Mouse (Mus musculus): ENCODE measurements at regions not wholly inside any gene's neighbourhood (a gene's known extent, or its start where the extent isn't known, plus 50 kb on each side); places are given as distances from the start of the nearest gene placed in this dataset.

DNA sequence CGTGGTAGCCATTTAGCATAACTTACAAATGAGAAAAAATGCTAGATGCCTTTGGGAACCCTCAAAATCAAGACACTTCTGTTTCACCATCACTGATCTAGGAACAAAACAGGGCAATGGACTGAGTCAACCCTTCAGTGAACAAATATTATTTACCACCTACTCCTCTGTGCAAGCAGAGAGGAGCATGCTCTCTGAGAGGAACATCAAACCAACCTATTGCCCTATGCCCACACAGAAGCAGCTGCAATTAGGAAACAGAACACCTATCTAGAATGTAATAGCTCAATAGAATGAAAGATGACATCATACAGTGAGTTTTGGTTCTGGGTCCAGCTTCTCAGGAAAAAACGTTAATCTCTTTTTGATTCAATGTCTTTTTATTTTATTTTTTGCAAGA lies 69.0 kb upstream of the Nrip1 start:
- Histone ChIP-seq H3K36me3 (ENCODE audit: control insufficient read depth, insufficient read depth, low read length) (no peaks in the 10 kb centered on the region), H3K4me3 (replicated peaks; ENCODE audit: low read depth, low read length) (no peak overlapping the region), H3K27ac (replicated peaks; ENCODE audit: low read depth, low read length) (no peak overlapping the region), H3K9me3 (ENCODE audit: control insufficient read depth, low read length) (no peaks in the 10 kb centered on the region), H3K4me1 (ENCODE audit: control insufficient read depth, insufficient read depth, low read length) (no peaks in the 10 kb centered on the region), H3K4me2 (ENCODE audit: low read length) (no peak overlapping the region), H3K27me3 (ENCODE audit: control insufficient read depth, insufficient read depth, low read length) (no peaks in the 10 kb centered on the region), H3K9ac (replicated peaks; ENCODE audit: low read length) (no peak overlapping the region)
- DNase-seq (no peak), ATAC-seq (ENCODE audit: low FRiP score, low TSS enrichment) (no peak)
- 90% methylated on average over 2 of the region's 2 CpGs for WGBS

DNA sequence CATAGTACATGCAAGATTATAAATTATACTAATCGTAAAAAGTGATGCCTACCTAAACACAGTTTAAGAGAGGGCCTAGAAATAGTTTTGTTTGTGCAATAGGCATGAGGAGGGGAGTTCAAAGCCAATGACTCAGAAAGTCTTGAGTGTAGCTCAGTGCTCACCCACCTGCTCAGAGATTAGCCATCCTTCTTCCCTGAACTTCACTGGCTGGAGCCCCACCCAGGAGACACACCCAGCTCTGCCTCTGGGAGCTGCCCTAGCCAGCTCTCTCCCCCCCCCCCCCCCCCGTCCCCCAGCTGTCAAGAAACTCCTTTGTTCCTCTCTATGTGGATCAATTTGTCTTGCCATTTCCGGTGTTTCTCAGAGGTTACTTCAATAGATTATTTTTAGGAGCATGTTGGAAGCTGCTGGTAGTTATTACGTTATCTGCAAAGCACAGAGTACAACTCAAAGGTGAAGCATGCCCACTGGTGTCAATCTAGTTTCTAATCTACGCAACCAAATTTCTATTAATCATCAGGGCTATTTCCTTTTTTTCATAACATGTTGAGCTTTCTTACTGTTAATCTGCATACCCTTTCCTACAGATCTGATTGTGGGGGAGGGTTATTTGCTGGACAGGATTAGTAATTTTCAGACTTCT lies 68.3 kb upstream of the Nrip1 start:
- no peaks in the 10 kb centered on the region for H3K27me3 ChIP-seq (ENCODE audit: control insufficient read depth, insufficient read depth, low read length)
- H3K36me3 ChIP-seq (ENCODE audit: control insufficient read depth, insufficient read depth, low read length), result no peaks in the 10 kb centered on the region
- ATAC-seq (ENCODE audit: low FRiP score, low TSS enrichment) (no peak), DNase-seq (no peak)
- H3K4me1 ChIP-seq (ENCODE audit: control insufficient read depth, insufficient read depth, low read length), result no peaks in the 10 kb centered on the region
- H3K27ac ChIP-seq (replicated peaks; ENCODE audit: low read depth, low read length), result no peak overlapping the region
- WGBS, result 57% methylated on average over 5 of the region's 5 CpGs
- no peak overlapping the region for H3K9ac ChIP-seq (replicated peaks; ENCODE audit: low read length)
- H3K4me3 ChIP-seq (replicated peaks; ENCODE audit: low read depth, low read length), result no peak overlapping the region
- no peaks in the 10 kb centered on the region for H3K9me3 ChIP-seq (ENCODE audit: control insufficient read depth, low read length)
- no peak overlapping the region for H3K4me2 ChIP-seq (ENCODE audit: low read length)

DNA sequence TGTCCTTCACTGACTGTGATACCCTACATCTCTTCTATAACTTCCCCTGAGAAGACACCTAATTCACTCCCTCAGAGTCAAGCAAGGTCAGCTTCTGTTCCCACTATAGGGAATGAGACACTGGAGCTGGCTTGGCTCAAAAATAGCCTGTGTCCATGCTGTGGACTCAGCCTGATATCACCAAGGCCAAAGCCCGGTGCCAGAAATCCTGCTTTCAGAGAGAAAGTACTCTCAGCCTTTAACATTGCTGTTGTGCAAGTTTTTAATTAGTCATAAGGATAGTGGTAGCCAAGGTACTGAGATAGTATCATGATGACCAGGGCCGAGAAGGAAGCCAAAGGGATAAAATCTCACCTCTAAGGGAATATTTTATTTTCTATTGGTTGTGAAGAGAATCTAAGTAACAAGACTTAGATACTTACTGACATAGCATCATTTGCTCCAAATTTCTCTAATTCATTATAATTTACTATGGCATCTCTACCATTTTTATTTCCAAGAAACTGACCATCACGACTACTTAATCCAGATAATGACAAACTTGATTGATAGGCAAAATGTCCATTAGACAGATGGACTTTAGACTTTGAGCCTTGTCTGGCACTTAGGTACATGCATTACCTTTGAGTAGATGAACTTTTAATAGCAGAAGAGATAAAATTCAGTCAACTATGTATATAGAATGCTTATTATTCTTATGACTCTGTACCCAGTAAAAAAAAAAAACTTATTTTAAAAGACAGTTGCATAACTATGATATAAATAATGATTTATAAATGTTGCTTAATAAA lies 64.7 kb upstream of the Nrip1 start:
- Histone ChIP-seq H3K27ac (replicated peaks; ENCODE audit: low read depth, low read length) (no peak overlapping the region), H3K4me2 (ENCODE audit: low read length) (no peak overlapping the region), H3K9me3 (ENCODE audit: control insufficient read depth, low read length) (no peaks in the 10 kb centered on the region), H3K4me1 (ENCODE audit: control insufficient read depth, insufficient read depth, low read length) (no peaks in the 10 kb centered on the region), H3K4me3 (replicated peaks; ENCODE audit: low read depth, low read length) (no peak overlapping the region), H3K36me3 (ENCODE audit: control insufficient read depth, insufficient read depth, low read length) (no peaks in the 10 kb centered on the region), H3K27me3 (ENCODE audit: control insufficient read depth, insufficient read depth, low read length) (no peaks in the 10 kb centered on the region), H3K9ac (replicated peaks; ENCODE audit: low read length) (no peak overlapping the region)
- DNase-seq, result no peak
- no peak for ATAC-seq (ENCODE audit: low FRiP score, low TSS enrichment)
- WGBS, result 91% methylated on average over 3 of the region's 3 CpGs

DNA sequence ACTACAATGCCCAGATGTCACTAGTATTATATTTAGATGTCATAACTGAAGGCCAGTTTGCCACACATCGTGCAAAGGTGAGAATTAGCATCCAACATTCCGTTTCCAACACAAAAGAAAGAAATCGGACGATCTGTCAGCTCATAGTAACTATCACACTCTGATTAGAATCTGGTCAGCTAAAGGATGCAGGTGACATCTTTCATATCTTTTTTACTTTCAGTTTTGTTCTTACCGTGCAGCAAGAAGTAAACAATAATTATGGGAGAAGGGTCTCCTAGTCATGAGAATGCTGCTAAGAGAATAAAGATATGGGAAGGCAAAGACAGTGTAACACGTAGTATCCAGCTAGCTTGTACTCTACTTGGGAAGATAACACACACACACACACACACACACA lies 62.7 kb upstream of the Nrip1 start:
- H3K9me3 ChIP-seq (ENCODE audit: control insufficient read depth, low read length), result no peaks in the 10 kb centered on the region

DNA sequence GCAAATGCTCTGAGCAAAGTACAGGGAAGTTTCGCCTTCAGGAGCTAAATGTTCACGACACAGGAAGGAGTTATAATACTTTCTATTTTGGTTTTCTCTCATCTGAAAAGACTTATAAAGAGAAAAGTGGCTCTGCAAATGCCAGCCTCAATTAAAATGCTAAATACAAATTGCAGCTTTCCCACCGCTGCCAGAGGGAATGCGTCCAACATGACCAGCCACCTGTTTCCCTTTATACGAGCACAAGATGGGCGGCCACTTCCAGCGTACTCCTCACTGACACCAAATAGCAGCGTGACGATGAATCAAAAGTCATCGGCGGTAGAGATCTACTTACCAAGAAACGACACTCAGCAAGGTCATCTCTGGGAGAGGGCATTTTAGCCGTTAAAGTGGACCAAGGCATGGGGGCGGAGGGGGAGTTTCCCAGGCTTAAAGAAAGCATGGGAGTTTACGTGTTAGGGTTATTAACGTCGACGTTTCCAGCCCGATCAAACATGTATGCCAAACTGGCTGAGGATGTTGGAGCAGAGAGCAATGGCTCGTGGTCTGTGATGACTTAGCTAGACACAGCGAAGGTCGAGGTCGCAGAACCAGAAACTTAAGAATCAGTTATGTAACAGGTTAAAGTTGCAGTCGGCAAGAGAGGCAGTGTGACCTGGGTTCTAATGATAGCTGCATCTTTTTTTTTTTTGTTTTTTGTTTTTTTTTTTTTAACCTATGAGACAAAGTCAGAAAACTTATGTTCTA lies 59.6 kb upstream of the Nrip1 start:
- Histone ChIP-seq H3K27me3 (ENCODE audit: control insufficient read depth, insufficient read depth, low read length) (no peaks in the 10 kb centered on the region), H3K27ac (replicated peaks; ENCODE audit: low read depth, low read length) (no peak overlapping the region), H3K36me3 (ENCODE audit: control insufficient read depth, insufficient read depth, low read length) (no peaks in the 10 kb centered on the region), H3K9ac (replicated peaks; ENCODE audit: low read length) (no peak overlapping the region), H3K4me3 (replicated peaks; ENCODE audit: low read depth, low read length) (no peak overlapping the region), H3K4me1 (ENCODE audit: control insufficient read depth, insufficient read depth, low read length) (no peaks in the 10 kb centered on the region), H3K4me2 (ENCODE audit: low read length) (no peak overlapping the region), H3K9me3 (ENCODE audit: control insufficient read depth, low read length) (no peaks in the 10 kb centered on the region)
- WGBS, result 89% methylated on average over 24 of the region's 24 CpGs
- DNase-seq (no peak), ATAC-seq (ENCODE audit: low FRiP score, low TSS enrichment) (no peak)

More for the DNA sequence above, 62.7 kb upstream of the Nrip1 start:
- H3K27ac ChIP-seq (replicated peaks; ENCODE audit: low read depth, low read length), result no peak overlapping the region
- DNase-seq (no peak), ATAC-seq (ENCODE audit: low FRiP score, low TSS enrichment) (no peak)
- no peaks in the 10 kb centered on the region for H3K27me3 ChIP-seq (ENCODE audit: control insufficient read depth, insufficient read depth, low read length)
- H3K9ac ChIP-seq (replicated peaks; ENCODE audit: low read length), result no peak overlapping the region
- H3K4me2 ChIP-seq (ENCODE audit: low read length), result no peak overlapping the region
- H3K36me3 ChIP-seq (ENCODE audit: control insufficient read depth, insufficient read depth, low read length), result no peaks in the 10 kb centered on the region
- 94% methylated on average over 6 of the region's 6 CpGs for WGBS
- H3K4me1 ChIP-seq (ENCODE audit: control insufficient read depth, insufficient read depth, low read length), result no peaks in the 10 kb centered on the region
- H3K4me3 ChIP-seq (replicated peaks; ENCODE audit: low read depth, low read length), result no peak overlapping the region

DNA sequence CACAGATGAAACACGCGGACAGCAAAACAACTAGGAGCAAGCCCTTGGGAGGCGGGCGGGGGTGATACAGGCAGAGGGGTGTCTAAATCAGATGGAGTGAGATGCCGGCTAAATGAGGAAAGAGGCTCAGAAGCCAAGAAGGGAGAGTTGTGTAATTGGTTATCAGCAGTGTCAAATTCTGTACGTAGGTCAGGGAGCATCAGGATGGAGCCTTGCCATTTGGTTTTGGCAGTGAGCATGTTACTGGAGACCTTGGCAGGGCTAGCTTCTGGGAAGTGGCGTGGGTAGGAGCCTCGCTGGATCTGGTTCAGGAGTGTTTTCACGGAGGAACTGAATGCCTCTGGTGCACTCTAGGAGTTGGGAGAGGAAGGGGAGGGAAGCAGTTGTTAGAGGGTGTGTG lies 58.7 kb upstream of the Nrip1 start:
- Histone ChIP-seq H3K36me3 (ENCODE audit: control insufficient read depth, insufficient read depth, low read length) (no peaks in the 10 kb centered on the region), H3K27me3 (ENCODE audit: control insufficient read depth, insufficient read depth, low read length) (no peaks in the 10 kb centered on the region), H3K4me2 (ENCODE audit: low read length) (no peak overlapping the region), H3K9ac (replicated peaks; ENCODE audit: low read length) (no peak overlapping the region), H3K4me1 (ENCODE audit: control insufficient read depth, insufficient read depth, low read length) (no peaks in the 10 kb centered on the region), H3K9me3 (ENCODE audit: control insufficient read depth, low read length) (no peaks in the 10 kb centered on the region), H3K4me3 (replicated peaks; ENCODE audit: low read depth, low read length) (no peak overlapping the region), H3K27ac (replicated peaks; ENCODE audit: low read depth, low read length) (no peak overlapping the region)
- 85% methylated on average over 9 of the region's 9 CpGs for WGBS
- no peak for DNase-seq
- ATAC-seq (ENCODE audit: low FRiP score, low TSS enrichment), result no peak

DNA sequence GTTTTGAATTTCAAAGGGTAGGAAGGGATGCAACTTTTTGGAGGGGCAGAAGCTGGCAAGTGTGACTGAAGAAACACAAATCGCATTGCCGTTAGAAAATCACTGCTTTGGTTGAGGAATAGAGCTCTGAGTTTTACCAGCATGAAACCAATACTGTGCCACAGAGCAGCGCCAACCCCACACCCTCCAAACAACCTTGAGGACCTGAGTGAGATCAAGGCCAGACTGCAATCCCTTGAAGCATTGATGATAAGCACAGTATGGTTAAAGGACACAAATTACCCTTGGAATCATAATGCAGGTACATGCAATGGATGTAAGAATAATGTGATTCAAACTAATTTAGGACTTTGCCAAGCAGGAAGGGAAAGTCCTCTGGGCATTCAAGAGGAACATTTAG lies 55.5 kb upstream of the Nrip1 start:
- H3K4me2 ChIP-seq (ENCODE audit: low read length), result no peak overlapping the region
- ATAC-seq (ENCODE audit: low FRiP score, low TSS enrichment), result no peak
- H3K4me3 ChIP-seq (replicated peaks; ENCODE audit: low read depth, low read length), result no peak overlapping the region
- H3K9ac ChIP-seq (replicated peaks; ENCODE audit: low read length), result no peak overlapping the region
- WGBS, result 92% methylated on average over 3 of the region's 3 CpGs
- H3K9me3 ChIP-seq (ENCODE audit: control insufficient read depth, low read length), result no peaks in the 10 kb centered on the region
- DNase-seq, result no peak
- no peaks in the 10 kb centered on the region for H3K27me3 ChIP-seq (ENCODE audit: control insufficient read depth, insufficient read depth, low read length)
- no peaks in the 10 kb centered on the region for H3K4me1 ChIP-seq (ENCODE audit: control insufficient read depth, insufficient read depth, low read length)
- H3K36me3 ChIP-seq (ENCODE audit: control insufficient read depth, insufficient read depth, low read length), result no peaks in the 10 kb centered on the region
- H3K27ac ChIP-seq (replicated peaks; ENCODE audit: low read depth, low read length), result no peak overlapping the region

DNA sequence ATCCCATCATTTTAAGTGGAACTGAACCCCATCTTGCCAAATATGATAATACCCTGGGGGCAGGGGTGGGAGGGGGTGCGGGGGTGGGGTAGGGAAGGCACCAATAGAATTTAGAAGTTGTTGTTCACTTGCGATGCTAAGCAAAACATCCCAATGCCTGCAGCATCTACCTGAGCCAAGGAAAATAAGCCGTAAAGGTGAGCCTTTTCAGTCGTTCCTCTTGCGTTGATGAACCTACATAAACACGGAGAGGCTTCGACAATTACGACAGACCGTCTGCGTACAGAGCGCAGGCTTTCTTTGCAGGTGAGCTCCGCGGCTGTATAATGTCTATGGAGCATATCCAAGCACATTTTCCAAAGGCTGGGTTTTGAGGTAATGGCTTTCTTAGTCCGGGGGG lies 50.3 kb upstream of the Nrip1 start:
- no peak overlapping the region for H3K27ac ChIP-seq (replicated peaks; ENCODE audit: low read depth, low read length)
- 89% methylated on average over 14 of the region's 14 CpGs for WGBS
- no peaks in the 10 kb centered on the region for H3K4me1 ChIP-seq (ENCODE audit: control insufficient read depth, insufficient read depth, low read length)
- ATAC-seq (ENCODE audit: low FRiP score, low TSS enrichment), result no peak
- H3K9me3 ChIP-seq (ENCODE audit: control insufficient read depth, low read length), result no peaks in the 10 kb centered on the region
- H3K9ac ChIP-seq (replicated peaks; ENCODE audit: low read length), result no peak overlapping the region
- H3K27me3 ChIP-seq (ENCODE audit: control insufficient read depth, insufficient read depth, low read length), result no peaks in the 10 kb centered on the region
- no peak for DNase-seq
- no peaks in the 10 kb centered on the region for H3K36me3 ChIP-seq (ENCODE audit: control insufficient read depth, insufficient read depth, low read length)
- H3K4me3 ChIP-seq (replicated peaks; ENCODE audit: low read depth, low read length), result no peak overlapping the region
- H3K4me2 ChIP-seq (ENCODE audit: low read length), result no peak overlapping the region

All from midbrain, embryonic 14.5 days (tissue).